Mouse (Mus musculus) Patski (cell line): ENCODE data around the gene Pigl. TPM values are rescaled to one million over a fixed set of nuclear protein-coding genes. Genes with fewer than 3 reads are reported as not detected.
"Not testable (repeated sequence)": the region's sequence is repeated elsewhere in the genome, so short reads cannot be mapped to it uniquely, and the experiment has no call there.

Experiments
- ATAC-seq: fragments of 100-300 bp; one replicate; pipeline ENCODE4 v1.8.0; 2021
- CTCF ChIA-PET: fragments of 350-600 bp; sonication (Branson Sonifier 250); formaldehyde crosslinking; loops from one replicate; lab custom pipeline; 2022; ENCODE audit warnings: inconsistent platforms; lab: Charles Lee
- POLR2A ChIA-PET: fragments of 350-600 bp; sonication (Branson Sonifier 250); formaldehyde crosslinking; loops from one replicate; lab custom pipeline; 2022; ENCODE audit warnings: antibody characterized with exemption, inconsistent platforms; lab: Charles Lee
- DNase-seq: peaks from one replicate; pipeline ENCODE4 v3.0.0-alpha.2; 2011; ENCODE audit warnings: low read depth, low spot score
- H3K27me3 ChIP-seq: fragments of 371-371 bp; one replicate; pipeline ENCODE4 v1.5.1; 2021
- CTCF ChIP-seq: fragments of 100-300 bp; IDR thresholded peaks from one replicate; pipeline ENCODE4 v1.5.1; 2021
- in situ Hi-C: fragments of 300-500 bp; cut with MboI; formaldehyde crosslinking; loops from 3 replicates; pipeline ENCODE4 v1.11.1; 2018; ENCODE audit warnings: low pct_unique_long_range_greater_than_20kb, mixed read lengths
- polyA plus RNA-seq: library from polyadenylated mRNA; unstranded; gene quantifications from one replicate; pipeline ENCODE4 v1.2.3, GENCODE M21; 2021

Gene Pigl
- polyA plus RNA-seq, 1 experiment from 2014 or later = 6.5 TPM

GRCm38 (mm10) chr11:62494754-62495275 lies 36.6 kb downstream of the Pigl start:
- ChIA-PET CTCF (interaction anchor here (1.2 to 2.1 kb wide), 4 partner anchors 10 to 16 kb away, joined by 3 to 6 read pairs (median 3); no protein-coding TSS in a partner anchor), POLR2A (interaction anchor here (1.1 kb wide), 1 partner anchor 36 kb away, joined by 3 read pairs; the partner anchor contains the start of genes Ncor1 and Pigl)
- DNase-seq (no peak), ATAC-seq (peak; percentile 35)
- in situ Hi-C loops = no loop called here
- TF ChIP-seq CTCF = no peak
- H3K27me3 ChIP-seq = no peaks in the 10 kb centered on the region

GRCm38 (mm10) chr11:62495276-62495801 lies 37.1 kb downstream of the Pigl start:
- H3K27me3 ChIP-seq = no peaks in the 10 kb centered on the region
- ATAC-seq = peak; percentile 44
- ChIA-PET CTCF (interaction anchor here (1.0 to 2.1 kb wide), 7 partner anchors 9 to 62 kb away, joined by 3 to 7 read pairs (median 3); no protein-coding TSS in a partner anchor), POLR2A (interaction anchor here (0.6 to 1.4 kb wide), 4 partner anchors 16 to 66 kb away, joined by 3 to 5 read pairs (median 4); partner anchors contain the start of genes Ncor1 and Pigl)
- TF ChIP-seq CTCF = no peak
- in situ Hi-C loops = no loop called here
- DNase-seq = no peak

- H3K27me3 ChIP-seq = no peaks in the 10 kb centered on the region
- DNase-seq (no peak), ATAC-seq (no peak)
- in situ Hi-C loops = no loop called here
- CTCF ChIA-PET = interaction anchor here (0.7 to 2.1 kb wide), 10 partner anchors 8 to 61 kb away, joined by 3 to 7 read pairs (median 4); no protein-coding TSS in a partner anchor
- TF ChIP-seq CTCF = peak; percentile 59
- POLR2A ChIA-PET = interaction anchor here (0.8 to 1.4 kb wide), 3 partner anchors 12 to 38 kb away, joined by 3 to 4 read pairs (median 4); partner anchors contain the start of genes Ncor1 and Pigl
Measured at GRCm38 (mm10) chr11:62496151-62496715, 38.0 kb downstream of the Pigl start.

- ChIA-PET CTCF (interaction anchor here (1.4 to 2.1 kb wide), 3 partner anchors 9 to 35 kb away, joined by 4 to 7 read pairs (median 6); no protein-coding TSS in a partner anchor), POLR2A (no interaction called here)
- no peak for DNase-seq
- in situ Hi-C loops = no loop called here
- no peaks in the 10 kb centered on the region for H3K27me3 ChIP-seq
- no peak for TF ChIP-seq CTCF
- no peak for ATAC-seq
Measured at GRCm38 (mm10) chr11:62497181-62497580, 38.9 kb downstream of the Pigl start.

GRCm38 (mm10) chr11:62498802-62499201 lies 40.5 kb downstream of the Pigl start:
- ChIA-PET CTCF (no interaction called here), POLR2A (interaction anchor here (0.5 kb wide), 1 partner anchor 68 kb away, joined by 7 read pairs; no protein-coding TSS in a partner anchor)
- no peak for TF ChIP-seq CTCF
- ATAC-seq (no peak), DNase-seq (no peak)
- no peaks in the 10 kb centered on the region for H3K27me3 ChIP-seq
- in situ Hi-C loops = no loop called here

GRCm38 (mm10) chr11:62500529-62500928 lies 42.3 kb downstream of the Pigl start:
- ChIA-PET CTCF (no interaction called here), POLR2A (no interaction called here)
- DNase-seq (no peak), ATAC-seq (no peak)
- H3K27me3 ChIP-seq = no peaks in the 10 kb centered on the region
- in situ Hi-C loops = no loop called here
- TF ChIP-seq CTCF = no peak

GRCm38 (mm10) chr11:62507683-62508082 lies 49.4 kb downstream of the Pigl start:
- no peak for DNase-seq
- in situ Hi-C loops = no loop called here
- POLR2A ChIA-PET = interaction anchor here (0.6 kb wide), 1 partner anchor 12 kb away, joined by 4 read pairs; no protein-coding TSS in a partner anchor
- ATAC-seq = no peak
- CTCF ChIA-PET = no interaction called here
- TF ChIP-seq CTCF = no peak
- H3K27me3 ChIP-seq = no peaks in the 10 kb centered on the region

- in situ Hi-C loops, POLR2A ChIA-PET: not testable (repeated sequence)
Measured at GRCm38 (mm10) chr11:62508365-62508764, 50.1 kb downstream of the Pigl start.

GRCm38 (mm10) chr11:62508816-62509215 lies 50.6 kb downstream of the Pigl start:
- CTCF ChIA-PET, in situ Hi-C loops, POLR2A ChIA-PET, ATAC-seq, H3K27me3 ChIP-seq, DNase-seq: not testable (repeated sequence)

More at GRCm38 (mm10) chr11:62508365-62508764, 50.1 kb downstream of the Pigl start:
- H3K27me3 ChIP-seq, CTCF ChIA-PET, ATAC-seq, DNase-seq: not testable (repeated sequence)

- CTCF ChIA-PET = interaction anchor here (0.7 kb wide), 1 partner anchor 15 kb away, joined by 3 read pairs; no protein-coding TSS in a partner anchor
- POLR2A ChIA-PET = no interaction called here
- in situ Hi-C loops = no loop called here
- no peak for DNase-seq
- ATAC-seq = no peak
- H3K27me3 ChIP-seq = no peaks in the 10 kb centered on the region
- no peak for TF ChIP-seq CTCF
Measured at GRCm38 (mm10) chr11:62509571-62509970, 51.3 kb downstream of the Pigl start.
